Mouse (Mus musculus): ENCODE data around the gene Ggnbp2. TPM values are rescaled to one million over a fixed set of nuclear protein-coding genes. Genes with fewer than 3 reads are reported as not detected.

Gene Ggnbp2
- polyA plus RNA-seq, 1 experiment from 2014 or later = 80.2 TPM

GRCm38 (mm10) chr11:84790383-84790782, 80.2 kb downstream of the Ggnbp2 start:
- no peak overlapping the region for H3K4me3 ChIP-seq (ENCODE audit: inconsistent target)
- H3K36me3 ChIP-seq (ENCODE audit: inconsistent target) = no peaks in the 10 kb centered on the region
- WGBS (ENCODE audit: missing documents) = 70% methylated on average over 6 of the region's 6 CpGs
- no peak overlapping the region for H3K27ac ChIP-seq
- no peaks in the 10 kb centered on the region for H3K79me2 ChIP-seq (ENCODE audit: inconsistent target)

Other genes with a start within 250 kb of the Ggnbp2 start
- gene Mrm1, start 51.3 kb downstream of the Ggnbp2 start, polyA plus RNA-seq (2018) = 5.6 to 15.4 TPM (median 9.1 TPM) in 3 replicates
- gene Dhrs11, start 41.8 kb downstream of the Ggnbp2 start, polyA plus RNA-seq (2018) = 10.0 to 13.7 TPM (median 11.9 TPM) in 3 replicates
- 1.1 to 3.6 TPM (median 1.7 TPM) in 3 replicates for gene Myo19, start 9.3 kb upstream of the Ggnbp2 start, polyA plus RNA-seq (2018)
- 3.5 to 7.1 TPM (median 4.7 TPM) in 3 replicates for gene Pigw, start 9.5 kb upstream of the Ggnbp2 start, polyA plus RNA-seq (2018)
- 6.5 to 17.6 TPM (median 8.5 TPM) in 3 replicates for gene Znhit3, start 45.5 kb upstream of the Ggnbp2 start, polyA plus RNA-seq (2018)
- not detected in 3 replicates for gene Car4, start 87.0 kb upstream of the Ggnbp2 start, polyA plus RNA-seq (2018)

Measured in macrophage (primary cell).